Mouse (Mus musculus) megakaryocyte, embryonic 14.5 days (primary cell): ENCODE results near the gene Ergic3.

Experiments
- FLI1 ChIP-seq: IDR thresholded peaks from 2 replicates; pipeline ENCODE4 v1.6.1; 2012; ENCODE audit warnings: low read length, inconsistent platforms, mixed read lengths
- GATA1 ChIP-seq: IDR thresholded peaks from 3 replicates; pipeline ENCODE4 v1.6.1; 2012; ENCODE audit warnings: mixed read lengths, low read length, inconsistent platforms, borderline replicate concordance

DNA sequence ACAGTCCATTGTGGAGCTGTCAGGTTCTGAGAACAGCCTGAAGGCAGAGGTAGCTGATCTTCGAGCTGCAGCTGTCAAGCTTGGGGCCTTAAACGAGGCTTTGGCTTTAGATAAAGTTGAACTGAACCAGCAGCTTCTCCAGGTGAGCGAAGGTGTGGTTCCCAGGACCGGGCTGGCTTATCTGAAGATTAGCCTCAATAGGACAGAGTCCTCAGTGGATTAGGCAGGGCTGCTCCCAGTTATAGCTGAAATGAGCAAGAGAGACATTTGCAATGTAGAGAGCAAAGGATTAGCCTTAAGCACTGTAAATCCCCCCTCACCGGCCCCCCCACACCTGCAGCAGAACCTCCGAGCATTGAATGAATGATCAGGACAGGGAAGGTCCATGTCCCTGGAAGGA is 34.5 kb upstream of the Ergic3 start:
- TF ChIP-seq GATA1 = no peak
- TF ChIP-seq FLI1 = no peak
